Mouse (Mus musculus): ENCODE measurements around the gene Ppib. TPM values are rescaled to one million over a fixed set of nuclear protein-coding genes. Genes with fewer than 3 reads are reported as not detected.

Ppib gene
- polyA plus RNA-seq (2015; fragmentation: Nextera tagmentation; extraction: Ambion mirVana), result 304 and 313 TPM in 2 replicates

GRCm38 (mm10) chr9:66059583-66060307, at the start of gene Ppib:
Ppib (plus strand) TSS chr9:66060222.
- Histone ChIP-seq H3K9ac (ENCODE audit: low read depth, low read length) (peak within 1 kb of the TSS; percentile 83), H3K9me3 (replicated peaks; ENCODE audit: control insufficient read depth, low read length, poor library complexity, severe bottlenecking) (no peaks in the 10 kb centered on the region), H3K4me1 (ENCODE audit: control insufficient read depth, insufficient read depth, low read length) (peaks cover 19% of the 10 kb centered on the region), H3K27me3 (ENCODE audit: control insufficient read depth, insufficient read depth, low read depth, low read length) (no peaks in the 10 kb centered on the region), H3K4me3 (ENCODE audit: low read depth, low read length) (peak within 1 kb of the TSS; percentile 72), H3K36me3 (ENCODE audit: control insufficient read depth, insufficient read depth, low read length) (peaks cover 19% of the 10 kb centered on the region), H3K27ac (ENCODE audit: low read length) (peak within 1 kb of the TSS; percentile 91), H3K4me2 (ENCODE audit: low read length) (peak within 1 kb of the TSS; percentile 67)
- ATAC-seq, result peak; percentile 98
- WGBS, result 2% methylated on average over 50 of the region's 51 CpGs

- Histone ChIP-seq H3K36me3 (ENCODE audit: control insufficient read depth, insufficient read depth, low read length) (peaks cover 8% of the 10 kb centered on the region; the same call in 1 of the 2 replicates), H3K27ac (ENCODE audit: low read length) (no peak overlapping the region), H3K4me2 (ENCODE audit: low read length) (no peak overlapping the region), H3K9ac (ENCODE audit: low read depth, low read length) (no peak overlapping the region), H3K9me3 (replicated peaks; ENCODE audit: control insufficient read depth, low read length, poor library complexity, severe bottlenecking) (no peaks in the 10 kb centered on the region), H3K27me3 (ENCODE audit: control insufficient read depth, insufficient read depth, low read depth, low read length) (no peaks in the 10 kb centered on the region), H3K4me1 (ENCODE audit: control insufficient read depth, insufficient read depth, low read length) (no peaks in the 10 kb centered on the region), H3K4me3 (ENCODE audit: low read depth, low read length) (no peak overlapping the region)
- ATAC-seq, result no peak
Measured at GRCm38 (mm10) chr9:66020601-66021000, 39.4 kb upstream of the Ppib start.

GRCm38 (mm10) chr9:66038082-66038481, 21.9 kb upstream of the Ppib start:
- no peak overlapping the region for H3K4me3 ChIP-seq (ENCODE audit: low read depth, low read length)
- no peak overlapping the region for H3K4me2 ChIP-seq (ENCODE audit: low read length)
- no peaks in the 10 kb centered on the region for H3K27me3 ChIP-seq (ENCODE audit: control insufficient read depth, insufficient read depth, low read depth, low read length)
- H3K27ac ChIP-seq (ENCODE audit: low read length), result no peak overlapping the region
- no peaks in the 10 kb centered on the region for H3K9me3 ChIP-seq (replicated peaks; ENCODE audit: control insufficient read depth, low read length, poor library complexity, severe bottlenecking)
- H3K9ac ChIP-seq (ENCODE audit: low read depth, low read length), result no peak overlapping the region
- ATAC-seq, result no peak
- no peaks in the 10 kb centered on the region for H3K4me1 ChIP-seq (ENCODE audit: control insufficient read depth, insufficient read depth, low read length)
- 92% methylated on average over 4 of the region's 4 CpGs for WGBS
- H3K36me3 ChIP-seq (ENCODE audit: control insufficient read depth, insufficient read depth, low read length), result peaks cover 14% of the 10 kb centered on the region; the same call in 1 of the 2 replicates

- Histone ChIP-seq H3K27me3 (ENCODE audit: control insufficient read depth, insufficient read depth, low read depth, low read length) (no peaks in the 10 kb centered on the region), H3K4me2 (ENCODE audit: low read length) (no peak overlapping the region), H3K27ac (ENCODE audit: low read length) (no peak overlapping the region), H3K36me3 (ENCODE audit: control insufficient read depth, insufficient read depth, low read length) (peaks cover 14% of the 10 kb centered on the region; the same call in 1 of the 2 replicates), H3K9ac (ENCODE audit: low read depth, low read length) (no peak overlapping the region), H3K9me3 (replicated peaks; ENCODE audit: control insufficient read depth, low read length, poor library complexity, severe bottlenecking) (no peaks in the 10 kb centered on the region), H3K4me3 (ENCODE audit: low read depth, low read length) (no peak overlapping the region), H3K4me1 (ENCODE audit: control insufficient read depth, insufficient read depth, low read length) (no peaks in the 10 kb centered on the region)
- ATAC-seq, result no peak
- WGBS, result 96% methylated on average over 4 of the region's 4 CpGs
Measured at GRCm38 (mm10) chr9:66038581-66038980, 21.4 kb upstream of the Ppib start.

- H3K27ac ChIP-seq (ENCODE audit: low read length), result no peak overlapping the region
- peaks cover 12% of the 10 kb centered on the region; the same call in 1 of the 2 replicates for H3K36me3 ChIP-seq (ENCODE audit: control insufficient read depth, insufficient read depth, low read length)
- WGBS, result 85% methylated on average over 4 of the region's 4 CpGs
- no peak overlapping the region for H3K4me2 ChIP-seq (ENCODE audit: low read length)
- H3K27me3 ChIP-seq (ENCODE audit: control insufficient read depth, insufficient read depth, low read depth, low read length), result no peaks in the 10 kb centered on the region
- no peaks in the 10 kb centered on the region for H3K9me3 ChIP-seq (replicated peaks; ENCODE audit: control insufficient read depth, low read length, poor library complexity, severe bottlenecking)
- no peaks in the 10 kb centered on the region for H3K4me1 ChIP-seq (ENCODE audit: control insufficient read depth, insufficient read depth, low read length)
- H3K4me3 ChIP-seq (ENCODE audit: low read depth, low read length), result no peak overlapping the region
- H3K9ac ChIP-seq (ENCODE audit: low read depth, low read length), result no peak overlapping the region
- ATAC-seq, result no peak
Measured at GRCm38 (mm10) chr9:66039290-66039689, 20.7 kb upstream of the Ppib start.

GRCm38 (mm10) chr9:66040801-66041200, 19.2 kb upstream of the Ppib start:
- H3K4me3 ChIP-seq (ENCODE audit: low read depth, low read length), result no peak overlapping the region
- H3K36me3 ChIP-seq (ENCODE audit: control insufficient read depth, insufficient read depth, low read length), result peaks cover 12% of the 10 kb centered on the region; the same call in 1 of the 2 replicates
- ATAC-seq, result no peak
- H3K9me3 ChIP-seq (replicated peaks; ENCODE audit: control insufficient read depth, low read length, poor library complexity, severe bottlenecking), result no peaks in the 10 kb centered on the region
- no peak overlapping the region for H3K27ac ChIP-seq (ENCODE audit: low read length)
- no peak overlapping the region for H3K9ac ChIP-seq (ENCODE audit: low read depth, low read length)
- no peak overlapping the region for H3K4me2 ChIP-seq (ENCODE audit: low read length)
- no peaks in the 10 kb centered on the region for H3K4me1 ChIP-seq (ENCODE audit: control insufficient read depth, insufficient read depth, low read length)
- 88% methylated on average over 3 of the region's 3 CpGs for WGBS
- no peaks in the 10 kb centered on the region for H3K27me3 ChIP-seq (ENCODE audit: control insufficient read depth, insufficient read depth, low read depth, low read length)

GRCm38 (mm10) chr9:66042331-66042730, 17.7 kb upstream of the Ppib start:
- no peak overlapping the region for H3K27ac ChIP-seq (ENCODE audit: low read length)
- peaks cover 12% of the 10 kb centered on the region; the same call in 1 of the 2 replicates for H3K36me3 ChIP-seq (ENCODE audit: control insufficient read depth, insufficient read depth, low read length)
- WGBS, result 87% methylated on average over 4 of the region's 4 CpGs
- no peak overlapping the region for H3K9ac ChIP-seq (ENCODE audit: low read depth, low read length)
- H3K4me1 ChIP-seq (ENCODE audit: control insufficient read depth, insufficient read depth, low read length), result no peaks in the 10 kb centered on the region
- ATAC-seq, result no peak
- H3K9me3 ChIP-seq (replicated peaks; ENCODE audit: control insufficient read depth, low read length, poor library complexity, severe bottlenecking), result no peaks in the 10 kb centered on the region
- no peaks in the 10 kb centered on the region for H3K27me3 ChIP-seq (ENCODE audit: control insufficient read depth, insufficient read depth, low read depth, low read length)
- H3K4me2 ChIP-seq (ENCODE audit: low read length), result no peak overlapping the region
- no peak overlapping the region for H3K4me3 ChIP-seq (ENCODE audit: low read depth, low read length)

- no peaks in the 10 kb centered on the region for H3K27me3 ChIP-seq (ENCODE audit: control insufficient read depth, insufficient read depth, low read depth, low read length)
- 99% methylated on average over 3 of the region's 3 CpGs for WGBS
- H3K4me3 ChIP-seq (ENCODE audit: low read depth, low read length), result no peak overlapping the region
- no peaks in the 10 kb centered on the region for H3K4me1 ChIP-seq (ENCODE audit: control insufficient read depth, insufficient read depth, low read length)
- ATAC-seq, result no peak
- H3K4me2 ChIP-seq (ENCODE audit: low read length), result no peak overlapping the region
- H3K9ac ChIP-seq (ENCODE audit: low read depth, low read length), result no peak overlapping the region
- H3K9me3 ChIP-seq (replicated peaks; ENCODE audit: control insufficient read depth, low read length, poor library complexity, severe bottlenecking), result no peaks in the 10 kb centered on the region
- peaks cover 12% of the 10 kb centered on the region; the same call in 1 of the 2 replicates for H3K36me3 ChIP-seq (ENCODE audit: control insufficient read depth, insufficient read depth, low read length)
- H3K27ac ChIP-seq (ENCODE audit: low read length), result no peak overlapping the region
Measured at GRCm38 (mm10) chr9:66043241-66043640, 16.8 kb upstream of the Ppib start.

- no peak overlapping the region for H3K4me2 ChIP-seq (ENCODE audit: low read length)
- no peaks in the 10 kb centered on the region for H3K4me1 ChIP-seq (ENCODE audit: control insufficient read depth, insufficient read depth, low read length)
- ATAC-seq, result no peak
- H3K36me3 ChIP-seq (ENCODE audit: control insufficient read depth, insufficient read depth, low read length), result no peaks in the 10 kb centered on the region
- H3K9ac ChIP-seq (ENCODE audit: low read depth, low read length), result no peak overlapping the region
- no peak overlapping the region for H3K4me3 ChIP-seq (ENCODE audit: low read depth, low read length)
- no peaks in the 10 kb centered on the region for H3K27me3 ChIP-seq (ENCODE audit: control insufficient read depth, insufficient read depth, low read depth, low read length)
- H3K9me3 ChIP-seq (replicated peaks; ENCODE audit: control insufficient read depth, low read length, poor library complexity, severe bottlenecking), result no peaks in the 10 kb centered on the region
- 71% methylated on average over 6 of the region's 6 CpGs for WGBS
- H3K27ac ChIP-seq (ENCODE audit: low read length), result no peak overlapping the region
Measured at GRCm38 (mm10) chr9:66049931-66050601, 10.0 kb upstream of the Ppib start.

Measured in midbrain, embryonic 16.5 days (tissue).